Mouse (Mus musculus): Measurements from ENCODE around the gene Gpam. TPM values are rescaled to one million over a fixed set of nuclear protein-coding genes. Genes with fewer than 3 reads are reported as not detected.
A peak's percentile ranks its signal among the peaks of the same experiment; 100 is the strongest.

The Gpam gene
- total and polyA plus RNA-seq, 3 experiments: 8.8 to 12.5 (median 12.3) TPM

GRCm38 (mm10) chr19:55099184-55100160 lies 27.6 kb downstream of the Gpam start:
- peak; percentile 68 for DNase-seq (ENCODE audit: extremely low read depth)
- TF ChIP-seq NRF1 (IDR thresholded peaks at IDR 0.05; ENCODE audit: low read depth, low read length): peak; percentile 70
- TF ChIP-seq MXI1 (IDR thresholded peaks at IDR 0.05; ENCODE audit: low read depth, low read length): peak; percentile 96
- TF ChIP-seq ZNF384 (IDR thresholded peaks at IDR 0.05; ENCODE audit: low read depth, low read length): no peak
- peak; percentile 91 for TF ChIP-seq NELFE (IDR thresholded peaks at IDR 0.05; ENCODE audit: low read depth, low read length)
- TF ChIP-seq PAX5 (IDR thresholded peaks at IDR 0.05; ENCODE audit: low read length): no peak
- no peak for TF ChIP-seq ETS1 (conservative IDR thresholded peaks at IDR 0.05; ENCODE audit: low read depth, low read length)
- TF ChIP-seq SIN3A (IDR thresholded peaks at IDR 0.05; ENCODE audit: low read length): peak; percentile 95
- peak; percentile 90 for TF ChIP-seq POLR2A (IDR thresholded peaks at IDR 0.05; ENCODE audit: low read depth, low read length)
- peak; percentile 72 for TF ChIP-seq ZMIZ1 (IDR thresholded peaks at IDR 0.05; ENCODE audit: low read depth, low read length)
- peak; percentile 92 for TF ChIP-seq TCF12 (IDR thresholded peaks at IDR 0.05; ENCODE audit: low read depth, low read length)
- TF ChIP-seq HCFC1 (IDR thresholded peaks at IDR 0.05; ENCODE audit: low read depth, low read length): peak; percentile 81
- TF ChIP-seq POLR2AphosphoS2 (IDR thresholded peaks at IDR 0.05; ENCODE audit: low read depth, low read length): 0 out of 2 replicates have a peak, but pooled peaks have one; percentile 57
- TF ChIP-seq E2F4 (IDR thresholded peaks at IDR 0.05; ENCODE audit: insufficient replicate concordance, low read depth, low read length): no peak
- TF ChIP-seq KAT2A (IDR thresholded peaks at IDR 0.05; ENCODE audit: insufficient replicate concordance, low read length): peak; percentile 73; the same call in 1 of the 2 replicates
- no peak for TF ChIP-seq UBTF (IDR thresholded peaks at IDR 0.05; ENCODE audit: low read depth, low read length)
- peak; percentile 20; the same call in 1 of the 2 replicates for TF ChIP-seq GABPA (IDR thresholded peaks at IDR 0.05; ENCODE audit: insufficient replicate concordance, low read depth, low read length)
- TF ChIP-seq ELF1 (IDR thresholded peaks at IDR 0.05; ENCODE audit: low read depth, low read length): peak; percentile 77
- TF ChIP-seq MEF2A (IDR thresholded peaks at IDR 0.05; ENCODE audit: borderline replicate concordance, low read depth, low read length): peak; percentile 71; the same call in 1 of the 2 replicates
- TF ChIP-seq IRF4 (IDR thresholded peaks at IDR 0.05; ENCODE audit: low read depth, low read length): peak; percentile 54
- no peaks in the 10 kb centered on the region for H3K9me3 ChIP-seq (replicated peaks; ENCODE audit: low read length)
- H3K9ac ChIP-seq (ENCODE audit: insufficient read depth, low read depth): peak overlapping the region; percentile 60
- peaks cover 2 to 18% of the 10 kb centered on the region in 2 experiments; a peak in 2 of 4 replicates for H3K4me1 ChIP-seq (ENCODE audit: control insufficient read depth in 1 of 2, insufficient read depth in 2 of 2)
- in situ Hi-C loops (cut with MboI; ENCODE audit: low pct_ligation_motif_present, low pct_unique_long_range_greater_than_20kb, low sequenced_read_pairs) (loop anchor here (5.0 to 10.0 kb wide), 2 partner anchors 38 to 215 kb away; partner anchors contain the start of genes Vti1a and Zdhhc6), dilution Hi-C loops (cut with MboI; ENCODE audit: extremely low pct_ligation_motif_present, extremely low pct_unique_long_range_greater_than_20kb, low sequenced_read_pairs) (no loop called here)
- no peaks in the 10 kb centered on the region for H3K79me2 ChIP-seq (replicated peaks; ENCODE audit: control insufficient read depth, extremely low read depth, insufficient read depth, poor library complexity, severe bottlenecking)
- peaks cover 2 to 19% of the 10 kb centered on the region in 2 experiments for H3K36me3 ChIP-seq (replicated peaks in 1 of 2; ENCODE audit: control insufficient read depth in 1 of 2, insufficient read depth in 1 of 2, low read length in 1 of 2)
- peak overlapping the region; percentile 91 to 99 (median 98) for H3K4me3 ChIP-seq (replicated peaks in 1 of 3; ENCODE audit: low read depth in 2 of 3, low read length in 2 of 3, poor library complexity in 1 of 3)
- H3K4me2 ChIP-seq (ENCODE audit: insufficient read depth, low read depth, poor library complexity, severe bottlenecking): peak overlapping the region; percentile 73
- peaks cover 3% of the 10 kb centered on the region for H3K27me3 ChIP-seq (replicated peaks)
- no peak overlapping the region for H3K27ac ChIP-seq (ENCODE audit: insufficient read depth, low read depth)
